Mouse (Mus musculus): ENCODE measurements around the gene Cfl2.
"Not testable (repeated sequence)": the region's sequence is repeated elsewhere in the genome, so short reads cannot be mapped to it uniquely, and the experiment has no call there.

Cfl2 gene

DNA sequence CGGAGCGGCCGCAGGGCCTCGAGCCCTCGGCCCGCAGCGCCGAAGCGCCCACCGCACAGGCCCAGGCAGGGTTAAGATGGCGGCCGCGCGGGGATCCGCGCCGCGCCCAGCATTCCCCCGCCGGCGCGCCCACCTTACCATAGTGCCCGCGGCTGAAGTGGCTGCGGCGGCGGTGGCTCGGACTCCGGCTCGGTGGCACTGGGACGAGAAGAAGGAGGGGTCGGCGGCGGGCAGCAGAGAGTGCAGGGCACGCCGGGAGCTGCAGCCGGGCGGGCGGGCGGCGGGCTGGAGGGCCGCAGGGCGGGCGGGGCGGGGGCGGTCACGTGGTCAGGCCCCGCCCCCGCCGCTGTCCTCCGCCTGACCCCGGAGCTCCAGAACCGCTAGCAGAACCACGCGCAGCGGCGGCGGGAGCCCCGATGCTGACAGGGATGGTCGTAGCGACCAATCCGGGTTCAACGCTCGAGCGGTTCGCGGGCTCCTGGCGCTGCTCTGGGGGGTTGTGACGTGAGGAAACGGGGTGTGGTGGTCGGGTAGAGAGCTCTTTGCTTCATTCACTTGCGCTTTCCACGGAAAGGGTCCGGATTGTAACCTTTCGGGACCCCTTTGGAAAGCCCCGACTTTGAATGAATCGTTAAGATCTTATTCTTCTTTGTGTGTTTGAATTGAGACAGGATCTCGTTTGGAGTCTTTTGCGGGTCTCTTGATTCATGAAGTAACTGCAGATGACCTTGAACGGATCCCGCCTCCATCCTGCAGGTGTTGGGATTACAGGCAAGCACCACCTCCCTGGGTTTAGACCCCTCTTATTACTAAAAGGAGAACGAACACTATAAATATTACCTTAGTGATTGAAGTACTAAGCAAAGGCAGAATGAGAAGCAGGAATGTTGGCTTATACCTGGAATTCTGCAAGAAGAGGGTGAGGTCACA is at the start of gene Cfl2:
Gene Cfl2 (minus strand): TSS at position 272 of the 930 bp plus-strand sequence.
- peak; percentile 93 for DNase-seq (ENCODE audit: low read depth, low spot score)

- no peak for DNase-seq (ENCODE audit: low read depth, low spot score)
Observed at GRCm38 (mm10) chr12:54910387-54910786, 47.7 kb upstream of the Cfl2 start.

DNA sequence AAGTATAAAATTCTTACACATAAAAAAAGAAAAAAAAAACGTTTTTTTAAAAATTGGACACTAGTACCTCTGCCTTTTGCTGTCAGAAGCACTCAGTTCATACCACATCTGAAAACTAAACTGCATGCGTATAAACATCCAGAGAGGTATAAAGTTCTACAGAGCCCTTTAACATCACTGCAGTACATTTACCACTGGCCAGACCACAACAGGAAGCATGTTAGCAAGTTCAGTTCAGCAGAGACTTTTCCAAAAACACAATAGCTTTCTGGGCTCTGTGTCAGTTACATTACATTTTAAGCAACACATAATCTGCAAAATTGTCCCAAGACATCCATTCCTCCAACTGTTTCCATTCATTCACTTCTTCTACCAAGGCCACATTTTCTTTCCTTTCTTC is 29.9 kb upstream of the Cfl2 start:
- not testable (repeated sequence) for DNase-seq (ENCODE audit: low read depth, low spot score)

- DNase-seq (ENCODE audit: low read depth, low spot score): peak; percentile 45
Observed at GRCm38 (mm10) chr12:54890426-54890825, 27.7 kb upstream of the Cfl2 start.

DNA sequence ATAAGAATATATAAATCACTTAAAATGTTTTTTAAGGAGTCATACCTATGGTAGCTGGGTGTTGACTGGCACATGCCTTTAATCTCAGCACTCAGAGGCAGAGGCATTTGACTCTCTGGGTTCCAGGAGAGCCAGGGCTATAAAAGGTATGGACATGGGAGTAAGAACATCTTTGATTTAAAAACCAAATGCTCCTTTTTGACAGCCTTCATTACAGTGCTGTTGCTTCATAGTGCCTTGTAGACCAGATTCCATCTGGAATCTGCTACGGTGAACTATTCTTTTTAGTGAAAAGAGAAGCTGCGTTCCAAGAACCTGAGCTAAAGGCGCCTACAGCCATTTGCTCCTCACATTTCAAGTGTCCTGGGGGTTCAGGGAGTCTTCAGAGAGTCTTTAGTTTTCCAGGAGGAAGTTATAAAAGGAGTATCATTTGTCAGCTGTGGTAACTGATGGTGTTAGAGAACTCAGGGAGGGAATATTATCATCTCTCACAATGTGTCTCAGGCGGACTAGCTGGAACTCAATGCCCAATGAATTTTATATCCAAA is 25.0 kb upstream of the Cfl2 start:
- DNase-seq (ENCODE audit: low read depth, low spot score): no peak

DNA sequence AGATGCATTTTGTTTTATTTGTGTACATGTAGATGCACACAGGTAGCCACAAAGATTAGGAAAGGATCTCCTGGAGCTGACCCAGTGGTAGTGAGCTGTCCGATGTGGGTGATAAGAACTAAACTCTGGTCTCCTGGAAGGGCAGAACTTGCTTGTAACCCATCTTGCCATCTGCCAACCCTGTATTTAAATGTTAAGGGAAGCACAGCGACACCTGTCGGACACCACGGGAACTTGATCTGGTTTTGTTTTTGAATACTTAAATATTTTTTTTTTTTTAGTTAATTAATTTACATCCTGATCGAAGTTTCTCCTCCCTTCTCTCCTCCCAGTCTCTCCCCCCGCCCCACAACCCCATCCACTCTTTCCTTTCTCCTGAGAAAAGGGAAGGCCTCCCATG is 17.0 kb upstream of the Cfl2 start:
- peak; percentile 83 for DNase-seq (ENCODE audit: low read depth, low spot score)

DNA sequence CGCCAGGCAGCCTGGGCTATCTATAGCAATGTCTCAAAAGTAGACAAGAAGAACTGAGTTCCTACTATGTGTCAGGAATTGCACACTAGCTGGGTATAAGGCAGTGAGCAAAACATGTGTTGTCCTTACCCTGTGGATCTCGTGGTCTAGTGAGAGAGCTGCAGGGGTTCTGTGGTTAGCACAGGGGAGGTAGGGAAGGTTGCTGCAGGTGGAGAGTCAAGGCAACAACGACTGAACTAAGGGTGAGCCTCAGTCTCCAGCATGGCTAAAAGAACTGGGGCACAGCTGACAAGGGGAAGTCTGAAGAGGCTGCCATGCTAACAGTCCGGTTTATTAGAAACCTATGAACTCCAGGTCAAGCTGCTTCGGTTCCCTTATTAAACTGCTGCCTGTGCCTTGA is 16.5 kb upstream of the Cfl2 start:
- DNase-seq (ENCODE audit: low read depth, low spot score): no peak

DNA sequence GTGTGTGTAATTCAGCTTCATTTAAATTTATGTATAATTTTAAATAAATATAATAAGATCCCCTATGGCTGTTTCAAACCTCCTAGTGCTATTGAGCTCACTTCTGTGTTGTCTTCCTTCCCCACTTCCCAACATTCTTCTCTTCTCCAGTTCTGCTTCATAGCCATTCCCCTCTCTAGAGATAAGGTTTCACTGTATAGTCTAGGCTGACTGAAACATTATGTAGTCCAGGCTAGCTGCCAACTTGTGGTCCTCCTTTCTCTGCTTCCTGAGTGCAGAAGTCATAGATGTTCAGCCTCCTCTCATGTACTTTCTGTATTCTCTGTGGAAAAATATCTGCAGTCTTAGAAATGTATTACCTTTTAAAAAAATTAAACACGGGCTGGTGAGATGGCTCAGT is 15.2 kb upstream of the Cfl2 start:
- DNase-seq (ENCODE audit: low read depth, low spot score): no peak

DNA sequence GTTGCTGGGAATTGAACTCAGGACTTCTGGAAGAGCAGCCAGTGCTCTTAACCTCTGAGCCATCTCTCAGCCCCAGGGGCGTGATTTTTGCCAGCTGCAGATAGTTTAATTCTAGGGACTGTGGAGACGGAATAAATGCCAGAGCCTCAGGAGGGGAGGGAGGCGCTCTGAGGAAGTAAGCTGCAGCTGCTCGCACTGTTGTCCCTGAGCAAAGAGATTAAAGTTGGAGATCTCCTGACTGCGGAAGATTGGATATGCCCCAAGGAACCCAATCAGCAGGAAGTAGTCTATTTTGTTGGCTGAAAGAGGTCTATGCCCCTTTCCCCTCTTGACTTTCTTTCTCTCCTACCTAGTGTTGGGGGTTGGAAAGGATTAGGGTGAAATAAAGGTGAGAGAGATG is 14.2 kb upstream of the Cfl2 start:
- DNase-seq (ENCODE audit: low read depth, low spot score): no peak

DNA sequence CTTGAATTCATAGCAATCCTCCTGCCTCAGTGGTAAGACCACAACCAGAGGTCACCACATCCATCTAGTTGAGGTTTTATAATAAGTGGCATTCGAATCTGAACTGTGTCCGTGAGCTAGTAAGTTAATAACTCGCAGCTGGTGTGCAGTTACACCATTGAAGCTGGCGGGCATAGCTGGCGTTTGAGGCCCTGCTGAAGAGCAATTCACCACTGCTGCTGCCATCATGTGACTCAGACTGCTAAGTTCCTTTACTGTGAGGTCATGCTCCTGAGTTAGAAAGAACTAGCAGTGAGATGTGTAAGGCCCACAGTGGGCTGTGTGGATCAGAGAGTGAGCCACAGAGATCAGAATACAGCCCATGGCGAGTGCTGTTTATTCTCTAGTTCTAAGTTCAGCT is 12.0 kb upstream of the Cfl2 start:
- no peak for DNase-seq (ENCODE audit: low read depth, low spot score)

GRCm38 (mm10) chr12:54861991-54862605 is 579 bp downstream of the Cfl2 start:
- DNase-seq (ENCODE audit: low read depth, low spot score): no peak

- DNase-seq (ENCODE audit: low read depth, low spot score): no peak
Observed at GRCm38 (mm10) chr12:54859531-54859930, 3.1 kb downstream of the Cfl2 start.

- no peak for DNase-seq (ENCODE audit: low read depth, low spot score)
Observed at GRCm38 (mm10) chr12:54850551-54850950, 12.1 kb downstream of the Cfl2 start.

- DNase-seq (ENCODE audit: low read depth, low spot score): no peak
Observed at GRCm38 (mm10) chr12:54844415-54844814, 18.3 kb downstream of the Cfl2 start.

DNA sequence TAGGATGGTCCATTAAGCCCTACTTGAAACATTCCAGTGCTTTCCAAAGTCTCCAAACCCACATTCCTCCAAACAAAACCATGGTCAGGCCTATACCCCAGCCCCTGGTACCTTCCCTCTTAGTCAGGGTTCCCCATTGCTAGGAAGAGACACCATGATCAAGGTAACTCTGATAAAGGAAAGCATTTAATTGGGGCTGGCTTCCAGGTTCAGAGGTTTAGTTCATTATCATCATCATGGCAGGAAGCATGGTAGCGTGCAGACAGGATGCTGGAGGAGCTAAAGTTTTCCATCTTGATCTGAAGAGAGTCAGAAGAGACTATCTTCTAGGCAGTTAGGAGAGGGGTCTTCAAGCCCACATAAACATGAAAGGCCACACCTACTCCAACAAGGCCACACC is 21.1 kb downstream of the Cfl2 start:
- DNase-seq (ENCODE audit: low read depth, low spot score): no peak

DNA sequence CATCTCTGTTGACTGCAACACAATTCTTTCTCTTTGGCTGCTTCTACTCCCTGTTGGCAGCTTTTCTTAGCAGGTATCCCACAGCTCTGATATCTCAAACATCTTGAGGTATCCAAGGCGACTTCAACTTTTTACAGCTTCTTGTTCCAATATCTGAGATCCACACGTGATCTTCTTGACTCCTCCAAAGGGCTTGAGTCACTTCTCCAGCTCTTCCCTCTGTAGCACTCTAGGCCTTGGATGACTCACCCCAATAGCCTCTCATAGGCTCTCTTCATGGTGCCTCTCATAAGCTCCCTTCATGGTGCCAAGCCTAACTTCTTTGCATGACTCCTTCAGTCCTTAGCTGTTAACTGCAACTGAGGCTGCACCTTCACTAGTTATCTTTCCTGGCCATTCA is 22.9 kb downstream of the Cfl2 start:
- DNase-seq (ENCODE audit: low read depth, low spot score): no peak

DNA sequence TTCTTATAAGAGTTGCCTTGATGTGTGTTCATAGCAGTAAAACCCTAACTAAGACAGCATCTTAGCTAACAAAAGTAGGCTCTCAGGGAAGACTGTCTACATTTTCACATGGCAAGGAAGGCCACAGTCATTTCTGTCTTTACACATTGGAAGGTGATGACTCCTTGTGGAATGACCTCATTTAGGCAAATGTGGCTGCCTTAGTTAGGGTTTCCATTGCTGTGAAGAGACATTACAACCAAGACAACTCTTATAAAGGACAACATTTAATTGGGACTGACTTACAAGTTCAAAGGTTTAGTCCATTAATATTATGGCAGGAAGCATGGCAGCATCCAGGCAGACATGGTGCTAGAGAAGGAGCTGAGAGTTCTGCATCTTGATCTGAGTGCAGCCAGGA is 23.7 kb downstream of the Cfl2 start:
- DNase-seq (ENCODE audit: low read depth, low spot score): no peak

GRCm38 (mm10) chr12:54835608-54836570 is 26.8 kb downstream of the Cfl2 start:
- no peak for DNase-seq (ENCODE audit: low read depth, low spot score)

DNA sequence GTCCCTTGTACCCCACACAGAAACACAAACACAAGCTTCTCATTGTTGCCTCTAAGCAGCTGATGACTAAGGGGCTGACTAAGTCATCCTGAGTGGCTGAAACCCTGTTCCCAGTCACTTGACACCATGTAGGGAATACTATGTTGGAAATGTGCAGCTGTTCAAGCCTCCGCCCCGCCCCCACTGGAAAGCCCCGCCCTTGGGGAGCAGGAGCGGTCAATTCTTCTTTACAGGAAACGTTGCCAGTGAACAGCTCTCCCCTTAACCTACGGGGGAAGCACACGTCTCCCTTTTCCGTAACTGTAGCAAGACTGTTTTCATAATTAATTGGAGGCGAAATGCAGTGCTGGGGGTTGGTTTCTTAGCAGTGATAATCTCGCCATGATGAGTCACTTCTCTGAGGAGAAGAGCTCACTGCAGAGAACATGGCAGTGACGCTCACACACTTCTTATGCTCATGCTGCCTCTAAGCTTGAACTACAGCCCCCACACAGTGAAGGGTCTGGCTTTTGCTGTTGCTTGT is 27.7 kb downstream of the Cfl2 start:
- peak; percentile 88 for DNase-seq (ENCODE audit: low read depth, low spot score)

- no peak for DNase-seq (ENCODE audit: low read depth, low spot score)
Observed at GRCm38 (mm10) chr12:54833856-54834399, 28.7 kb downstream of the Cfl2 start.

DNA sequence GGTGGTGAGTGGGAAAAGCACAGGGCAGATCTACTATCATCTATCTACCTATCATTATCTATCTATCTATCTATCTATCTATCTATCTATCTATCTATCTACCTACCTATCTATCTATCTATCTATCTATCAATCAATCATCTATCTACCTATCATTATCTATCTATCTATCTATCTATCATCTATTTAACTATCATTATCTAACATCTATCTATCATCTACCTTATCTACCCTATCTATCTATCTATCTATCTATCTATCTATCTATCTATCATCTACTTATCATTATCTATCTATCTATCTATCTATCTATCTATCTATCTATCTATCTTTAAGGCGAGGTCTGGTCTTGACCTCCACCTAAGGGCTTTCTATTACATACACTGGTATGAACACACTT is 30.8 kb downstream of the Cfl2 start:
- not testable (repeated sequence) for DNase-seq (ENCODE audit: low read depth, low spot score)

All from ZHBTc4 (cell line).